Mouse (Mus musculus): ENCODE measurements at regions not wholly inside any gene's neighbourhood (a gene's known extent, or its start where the extent isn't known, plus 50 kb on each side); places are given as distances from the start of the nearest gene placed in this dataset.

DNA sequence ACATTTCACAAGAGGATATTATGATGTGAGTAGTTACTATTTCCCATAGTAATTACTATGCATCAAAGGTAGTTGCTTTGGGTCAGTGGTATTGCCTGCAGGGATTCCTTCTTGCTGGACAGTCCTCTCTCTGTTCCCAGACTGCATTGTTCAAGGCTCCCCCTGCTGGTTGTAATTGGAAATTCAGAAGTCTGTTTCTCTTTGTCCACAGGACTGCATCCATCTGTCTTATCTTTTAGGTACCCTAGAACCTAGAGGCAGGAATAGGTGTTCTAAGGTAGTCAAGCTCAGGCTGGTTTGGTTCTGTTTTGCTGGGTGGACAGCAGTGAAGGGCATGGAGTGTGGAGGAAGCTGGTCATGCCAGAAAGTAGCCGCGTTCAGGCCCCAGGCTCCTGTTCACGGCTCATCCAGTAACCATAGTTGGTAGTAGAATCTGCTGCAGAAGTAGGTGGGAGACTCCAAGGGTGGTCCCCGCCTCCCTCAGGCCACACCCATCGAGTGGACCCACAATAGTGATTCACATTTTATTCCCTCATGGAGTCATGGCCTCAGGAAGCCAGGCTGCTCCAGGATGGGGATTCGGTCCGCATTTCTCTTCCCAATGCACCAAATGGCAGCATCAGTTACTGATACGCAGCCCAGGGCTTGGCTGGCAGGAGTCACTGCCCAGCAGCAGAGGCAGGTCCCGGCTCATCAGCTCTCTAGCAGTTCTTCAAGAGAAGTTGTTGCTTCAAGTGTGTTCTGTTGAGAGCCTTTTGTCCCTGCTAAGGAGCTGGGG, 51.7 kb upstream of the Caprin1 start:
- Histone ChIP-seq H3K4me3 (no peak overlapping the region), H3K27me3 (ENCODE audit: low read depth, poor library complexity, severe bottlenecking) (no peaks in the 10 kb centered on the region), H3K36me3 (no peaks in the 10 kb centered on the region), H3K4me1 (no peaks in the 10 kb centered on the region), H3K9me3 (replicated peaks) (no peaks in the 10 kb centered on the region), H3K27ac (replicated peaks) (peak overlapping the region; percentile 55)
- peak; percentile 53 for DNase-seq (ENCODE audit: low spot score)
- WGBS = 78% methylated on average over 9 of the region's 9 CpGs

DNA sequence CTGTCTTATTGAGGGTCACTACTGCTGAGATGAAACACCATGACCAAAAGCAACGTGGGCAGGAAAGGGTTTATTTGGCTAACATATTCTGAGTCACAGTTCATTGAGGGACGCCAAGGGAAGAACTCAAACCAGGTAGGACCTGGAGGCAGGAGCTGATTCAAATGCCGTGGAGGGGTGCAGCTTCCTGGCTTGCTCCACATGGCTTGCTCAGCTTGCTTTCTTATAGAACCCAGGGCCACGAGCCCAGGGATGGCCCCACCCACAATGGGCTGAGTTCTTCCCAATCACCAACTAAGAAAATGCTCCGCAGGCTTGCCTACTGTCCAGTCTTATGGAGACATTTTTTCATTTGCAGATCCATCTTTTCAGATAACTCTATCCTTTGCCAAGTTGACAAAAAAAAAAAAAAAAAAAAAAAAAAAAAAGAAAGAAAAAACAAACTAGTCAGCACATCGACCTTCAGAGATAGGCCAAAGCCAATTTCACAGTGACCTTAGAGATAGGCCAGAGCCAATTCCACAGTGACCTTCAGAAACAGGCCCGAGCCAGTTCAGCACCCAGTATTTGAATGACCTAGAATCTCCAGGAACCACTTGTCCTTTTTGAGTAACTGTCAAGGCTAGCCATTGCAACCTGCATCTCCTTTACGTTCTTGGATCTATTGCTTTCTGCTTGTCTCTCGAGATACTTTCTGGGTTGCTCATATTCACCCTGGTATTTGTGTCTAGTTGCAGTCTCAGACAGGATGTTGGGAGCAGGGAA, 52.5 kb upstream of the Caprin1 start:
- Histone ChIP-seq H3K4me1 (no peaks in the 10 kb centered on the region), H3K36me3 (no peaks in the 10 kb centered on the region), H3K9me3 (replicated peaks) (no peaks in the 10 kb centered on the region), H3K4me3 (no peak overlapping the region), H3K27ac (replicated peaks) (no peak overlapping the region), H3K27me3 (ENCODE audit: low read depth, poor library complexity, severe bottlenecking) (no peaks in the 10 kb centered on the region)
- WGBS = 87% methylated on average over 9 of the region's 9 CpGs
- no peak for DNase-seq (ENCODE audit: low spot score)

DNA sequence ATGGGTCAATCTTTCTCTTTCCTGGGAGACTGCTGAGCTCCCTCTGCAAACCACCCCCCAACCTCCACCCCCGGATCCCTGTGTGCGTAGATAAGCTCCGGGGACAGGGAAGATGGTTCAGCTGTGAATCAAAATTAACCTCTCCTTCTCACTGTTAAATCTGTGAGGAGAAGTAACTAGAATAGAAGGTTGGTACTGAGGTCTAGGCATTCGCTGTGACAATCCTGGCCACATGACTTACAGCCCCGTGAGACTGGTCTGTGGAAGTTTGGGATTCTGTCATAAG, 53.0 kb upstream of the Caprin1 start:
- no peak for DNase-seq (ENCODE audit: low spot score)
- Histone ChIP-seq H3K27me3 (ENCODE audit: low read depth, poor library complexity, severe bottlenecking) (no peaks in the 10 kb centered on the region), H3K36me3 (no peaks in the 10 kb centered on the region), H3K9me3 (replicated peaks) (no peaks in the 10 kb centered on the region), H3K27ac (replicated peaks) (no peak overlapping the region), H3K4me3 (no peak overlapping the region), H3K4me1 (no peaks in the 10 kb centered on the region)
- 87% methylated on average over 5 of the region's 5 CpGs for WGBS

DNA sequence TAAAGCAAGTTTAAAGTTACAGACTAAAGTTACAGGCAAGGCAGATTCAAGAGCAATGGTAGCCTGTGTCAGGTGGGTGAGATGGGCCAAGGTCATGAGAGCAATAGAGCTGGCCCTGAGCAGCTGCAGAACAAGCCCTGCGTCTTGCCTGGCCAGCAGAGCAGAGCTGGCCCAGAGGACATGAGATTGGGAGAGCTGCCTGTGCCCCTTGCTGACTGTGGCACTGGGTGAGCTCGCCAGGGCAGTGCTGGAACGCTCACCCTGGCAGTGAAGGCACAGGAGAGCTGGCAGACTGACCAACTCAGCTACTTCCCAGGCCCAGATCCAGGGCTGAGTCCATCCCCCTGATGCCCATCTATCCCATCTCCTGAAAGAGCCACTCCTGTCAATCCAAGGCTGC, 53.7 kb upstream of the Caprin1 start:
- Histone ChIP-seq H3K27me3 (ENCODE audit: low read depth, poor library complexity, severe bottlenecking) (no peaks in the 10 kb centered on the region), H3K27ac (replicated peaks) (no peak overlapping the region), H3K36me3 (no peaks in the 10 kb centered on the region), H3K9me3 (replicated peaks) (no peaks in the 10 kb centered on the region), H3K4me1 (no peaks in the 10 kb centered on the region), H3K4me3 (no peak overlapping the region)
- DNase-seq (ENCODE audit: low spot score) = no peak
- 89% methylated on average over 3 of the region's 3 CpGs for WGBS

DNA sequence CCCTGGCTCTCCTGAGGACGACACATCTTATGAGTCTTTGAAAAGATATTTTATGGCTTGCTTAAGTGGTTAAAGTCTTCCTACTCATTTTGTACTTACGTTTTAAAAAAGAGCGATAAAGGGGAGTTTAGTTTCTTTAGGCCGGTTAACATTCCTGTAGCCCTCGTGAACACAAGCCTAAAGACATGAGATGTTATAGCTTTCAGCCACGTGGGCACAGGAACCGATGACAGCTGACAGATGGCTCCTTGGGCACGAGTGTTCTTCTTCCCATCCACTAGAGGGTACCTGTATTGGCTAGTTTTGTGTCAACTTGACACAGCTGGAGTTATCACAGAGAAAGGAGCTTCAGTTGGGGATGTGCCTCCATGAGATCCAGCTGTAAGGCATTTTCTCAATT, 63.8 kb upstream of the Caprin1 start:
- Histone ChIP-seq H3K27me3 (ENCODE audit: low read depth, poor library complexity, severe bottlenecking) (no peaks in the 10 kb centered on the region), H3K4me3 (no peak overlapping the region), H3K4me1 (no peaks in the 10 kb centered on the region), H3K9me3 (replicated peaks) (no peaks in the 10 kb centered on the region), H3K27ac (replicated peaks) (no peak overlapping the region), H3K36me3 (no peaks in the 10 kb centered on the region)
- WGBS = 87% methylated on average over 8 of the region's 8 CpGs
- no peak for DNase-seq (ENCODE audit: low spot score)

GRCm38 (mm10) chr2:103864254-103864653, 66.8 kb upstream of the Caprin1 start:
- DNase-seq (ENCODE audit: low spot score) = no peak
- Histone ChIP-seq H3K4me1 (no peaks in the 10 kb centered on the region), H3K9me3 (replicated peaks) (no peaks in the 10 kb centered on the region), H3K36me3 (no peaks in the 10 kb centered on the region), H3K4me3 (no peak overlapping the region), H3K27me3 (ENCODE audit: low read depth, poor library complexity, severe bottlenecking) (no peaks in the 10 kb centered on the region), H3K27ac (replicated peaks) (no peak overlapping the region)
- 85% methylated on average over 2 of the region's 2 CpGs for WGBS

DNA sequence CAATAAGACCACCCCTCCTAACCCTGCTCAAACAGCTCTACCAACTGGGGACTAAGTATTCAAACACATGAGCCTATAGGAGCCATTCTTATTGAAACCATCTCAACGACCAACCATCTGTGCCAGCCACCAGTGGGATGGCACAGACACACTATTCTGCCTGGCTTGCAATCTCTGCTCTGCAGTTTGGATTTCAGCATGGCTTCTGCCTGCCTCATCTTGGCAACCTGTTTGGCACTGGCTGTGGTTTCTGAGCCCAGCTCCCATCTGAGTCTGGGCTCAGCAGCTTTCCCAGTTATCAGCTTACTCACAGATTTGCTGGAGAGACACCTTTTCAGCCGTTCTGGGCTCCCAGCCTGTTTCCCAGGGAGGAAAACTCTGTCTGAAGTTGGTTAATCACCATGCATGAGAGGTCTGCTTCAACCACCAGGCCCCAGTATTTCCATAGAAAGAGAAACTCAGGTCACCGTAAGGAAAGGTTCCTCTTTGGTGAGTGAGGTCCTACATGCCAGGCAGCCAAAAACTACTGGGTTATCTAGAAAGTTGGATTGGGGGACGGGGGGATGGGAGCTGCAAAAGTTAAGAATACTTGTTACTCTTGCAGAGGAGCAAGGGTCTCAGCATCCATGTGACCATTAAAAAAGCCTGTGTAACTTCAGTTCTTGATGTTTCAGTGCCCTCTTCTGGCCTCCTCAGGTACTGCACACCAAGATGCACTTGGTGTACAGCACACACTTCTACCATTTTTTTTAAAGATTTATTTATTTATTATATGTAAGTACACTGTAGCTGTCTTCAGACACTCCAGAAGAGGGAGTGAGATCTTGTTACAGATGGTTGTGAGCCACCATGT, 68.1 kb upstream of the Caprin1 start:
- Histone ChIP-seq H3K36me3 (no peaks in the 10 kb centered on the region), H3K27me3 (ENCODE audit: low read depth, poor library complexity, severe bottlenecking) (no peaks in the 10 kb centered on the region), H3K4me1 (no peaks in the 10 kb centered on the region), H3K27ac (replicated peaks) (no peak overlapping the region), H3K9me3 (replicated peaks) (no peaks in the 10 kb centered on the region), H3K4me3 (no peak overlapping the region)
- 77% methylated on average over 4 of the region's 4 CpGs for WGBS
- DNase-seq (ENCODE audit: low spot score) = peak; percentile 48

DNA sequence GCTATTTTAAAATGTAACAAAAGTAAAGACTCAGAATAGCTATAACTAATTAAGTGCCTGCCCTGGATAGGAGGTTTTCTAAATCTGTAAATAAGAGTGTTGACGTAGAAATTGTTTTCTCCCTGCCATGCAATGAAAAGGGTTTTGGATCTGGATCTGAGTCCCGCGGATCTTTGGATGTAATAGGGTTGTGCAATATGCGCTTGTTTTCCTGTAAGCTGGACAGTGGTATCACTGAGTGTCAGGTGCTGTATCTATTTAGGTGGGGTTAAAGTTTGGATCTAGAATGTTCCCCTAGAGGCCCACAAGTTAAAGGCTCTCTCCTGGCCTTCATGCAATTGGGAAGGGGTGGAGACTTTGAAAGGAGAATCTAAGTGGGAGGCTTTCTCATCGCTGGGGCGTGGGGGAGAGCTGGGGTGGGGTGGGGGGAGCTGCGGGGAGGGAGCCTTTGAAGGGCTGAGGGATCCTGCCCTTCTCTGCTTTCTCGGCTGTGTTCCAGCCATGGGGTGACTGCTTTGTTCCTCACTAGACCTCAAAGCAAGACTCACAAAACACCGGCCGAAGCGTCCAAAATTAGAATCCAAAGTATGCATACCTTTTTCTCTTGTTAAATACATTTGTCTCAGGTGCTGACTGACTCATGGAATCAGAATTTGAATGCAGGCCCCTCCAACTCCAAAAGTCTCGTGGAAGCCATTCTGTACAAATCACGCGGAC, 70.0 kb upstream of the Caprin1 start:
- Histone ChIP-seq H3K27me3 (ENCODE audit: low read depth, poor library complexity, severe bottlenecking) (no peaks in the 10 kb centered on the region), H3K9me3 (replicated peaks) (no peaks in the 10 kb centered on the region), H3K27ac (replicated peaks) (no peak overlapping the region), H3K4me1 (no peaks in the 10 kb centered on the region), H3K36me3 (no peaks in the 10 kb centered on the region), H3K4me3 (no peak overlapping the region)
- WGBS = 75% methylated on average over 14 of the region's 14 CpGs
- DNase-seq (ENCODE audit: low spot score) = no peak

- no peak overlapping the region for H3K27ac ChIP-seq (replicated peaks)
- H3K27me3 ChIP-seq (ENCODE audit: low read depth, poor library complexity, severe bottlenecking) = no peaks in the 10 kb centered on the region
- no peak for DNase-seq (ENCODE audit: low spot score)
- no peaks in the 10 kb centered on the region for H3K4me1 ChIP-seq
- H3K36me3 ChIP-seq = no peaks in the 10 kb centered on the region
- 93% methylated on average over 13 of the region's 13 CpGs for WGBS
- H3K9me3 ChIP-seq (replicated peaks) = no peaks in the 10 kb centered on the region
- no peak overlapping the region for H3K4me3 ChIP-seq
These were observed 70.5 kb upstream of the Caprin1 start for GRCm38 (mm10) chr2:103867958-103868330.

DNA sequence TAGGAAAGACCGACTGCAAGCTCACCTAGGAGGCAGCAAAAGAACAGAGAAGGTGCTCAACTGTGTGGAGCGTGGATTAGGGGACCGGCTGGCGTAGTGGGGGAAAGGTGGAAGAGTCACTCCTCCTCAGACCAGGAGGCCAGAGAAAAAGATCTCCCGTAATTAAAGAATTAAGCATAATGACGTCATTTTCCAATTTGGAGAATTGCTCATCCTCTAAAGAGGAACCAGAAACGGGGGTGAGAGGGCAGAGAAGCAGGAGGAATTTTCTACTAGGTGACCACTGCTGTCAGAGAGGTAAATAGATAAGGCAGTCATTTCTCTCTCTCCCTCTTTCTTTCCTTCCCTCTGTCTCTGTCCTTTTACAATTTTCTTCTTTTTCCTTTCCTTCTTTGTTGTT, 71.2 kb upstream of the Caprin1 start:
- Histone ChIP-seq H3K27me3 (ENCODE audit: low read depth, poor library complexity, severe bottlenecking) (no peaks in the 10 kb centered on the region), H3K4me3 (no peak overlapping the region), H3K9me3 (replicated peaks) (no peaks in the 10 kb centered on the region), H3K27ac (replicated peaks) (no peak overlapping the region), H3K36me3 (no peaks in the 10 kb centered on the region), H3K4me1 (no peaks in the 10 kb centered on the region)
- no peak for DNase-seq (ENCODE audit: low spot score)
- WGBS = 67% methylated on average over 7 of the region's 7 CpGs

- Histone ChIP-seq H3K4me1 (no peaks in the 10 kb centered on the region), H3K4me3 (no peak overlapping the region), H3K36me3 (no peaks in the 10 kb centered on the region), H3K27me3 (ENCODE audit: low read depth, poor library complexity, severe bottlenecking) (no peaks in the 10 kb centered on the region), H3K27ac (replicated peaks) (no peak overlapping the region), H3K9me3 (replicated peaks) (no peaks in the 10 kb centered on the region)
- DNase-seq (ENCODE audit: low spot score) = peak; percentile 70
- WGBS = 34% methylated on average over 12 of the region's 12 CpGs
These were observed 74.2 kb upstream of the Caprin1 start for GRCm38 (mm10) chr2:103871522-103872276.

GRCm38 (mm10) chr2:103872277-103872636, 74.8 kb upstream of the Caprin1 start:
- H3K9me3 ChIP-seq (replicated peaks) = no peaks in the 10 kb centered on the region
- no peak overlapping the region for H3K27ac ChIP-seq (replicated peaks)
- no peaks in the 10 kb centered on the region for H3K36me3 ChIP-seq
- WGBS = 76% methylated on average over 3 of the region's 3 CpGs
- DNase-seq (ENCODE audit: low spot score) = no peak
- H3K4me3 ChIP-seq = no peak overlapping the region
- no peaks in the 10 kb centered on the region for H3K27me3 ChIP-seq (ENCODE audit: low read depth, poor library complexity, severe bottlenecking)
- H3K4me1 ChIP-seq = no peaks in the 10 kb centered on the region

Measured in midbrain, embryonic 10.5 days (tissue).